Comparison of ENCODE assay signal across 10 mouse cellular contexts in genomic region chr15:79262375-79262774, GRCm38 (mm10). TPM values are rescaled to one million over a fixed set of nuclear protein-coding genes. Genes with fewer than 3 reads are reported as not detected.
DNase-seq lines count a peak whose midpoint lies in the region; ATAC-seq and TF ChIP-seq lines count a peak whose summit lies in the region.
"Had no signal": no experiment of that assay in that cellular context is flagged by ENCODE, and none has a peak within 500 bp of the region (broad histone marks: within the 10 kb centered on the region; RNA-seq: fewer than 3 reads in every experiment).

No protein-coding gene starts in this region.

- no peak overlapping the region for H3K9ac ChIP-seq in liver, adult 2 months (ENCODE audit: low read depth, low read length)
- H3K9ac ChIP-seq in liver, embryonic 12.5 days = no peak overlapping the region
- H3K9ac ChIP-seq in embryonic facial prominence, embryonic 14.5 days (ENCODE audit: low read depth, low read length) = no peak overlapping the region
- H3K9ac ChIP-seq in kidney, embryonic 15.5 days = no peak overlapping the region
- H3K9ac ChIP-seq in neural tube, embryonic 12.5 days = no peak overlapping the region

- ATAC-seq in liver, embryonic 12.5 days = no peak
- ATAC-seq in embryonic facial prominence, embryonic 14.5 days (ENCODE audit: low read depth) = no peak
- ATAC-seq in kidney, embryonic 15.5 days (replicated peaks; ENCODE audit: low FRiP score) = no peak
- ATAC-seq in neural tube, embryonic 12.5 days (ENCODE audit: low FRiP score, low read depth) = no peak
- no peak for ATAC-seq in inflammation-experienced regulatory T-cells, adult 6 months

- H3K9me3 ChIP-seq in liver, embryonic 12.5 days (replicated peaks) = peaks cover 3% of the 10 kb centered on the region; the same call in 1 of the 2 replicates
- H3K9me3 ChIP-seq in embryonic facial prominence, embryonic 14.5 days (ENCODE audit: control insufficient read depth, low read length) = no peaks in the 10 kb centered on the region
- no peaks in the 10 kb centered on the region for H3K9me3 ChIP-seq in kidney, embryonic 15.5 days (replicated peaks)
- no peaks in the 10 kb centered on the region for H3K9me3 ChIP-seq in neural tube, embryonic 12.5 days

- H3K4me3 ChIP-seq in liver, adult 2 months (ENCODE audit: insufficient read depth, low read depth, low read length) = no peak overlapping the region
- H3K4me3 ChIP-seq in liver, embryonic 12.5 days = no peak overlapping the region
- peak overlapping the region; percentile 68; the same call in 1 of the 2 replicates for H3K4me3 ChIP-seq in embryonic facial prominence, embryonic 14.5 days (ENCODE audit: low read depth, low read length)
- H3K4me3 ChIP-seq in kidney, embryonic 15.5 days (replicated peaks) = peak overlapping the region; percentile 64; the same call in 1 of the 2 replicates
- no peak overlapping the region for H3K4me3 ChIP-seq in neural tube, embryonic 12.5 days

- no peaks in the 10 kb centered on the region for H3K4me1 ChIP-seq in liver, adult 2 months (ENCODE audit: control insufficient read depth, insufficient read depth, low read length)
- H3K4me1 ChIP-seq in liver, embryonic 12.5 days = peaks cover 14% of the 10 kb centered on the region
- 0 out of 2 replicates have a peak, but pooled peaks cover 7% of the 10 kb centered on the region for H3K4me1 ChIP-seq in embryonic facial prominence, embryonic 14.5 days (ENCODE audit: control insufficient read depth, insufficient read depth, low read length)
- H3K4me1 ChIP-seq in kidney, embryonic 15.5 days = peaks cover 37% of the 10 kb centered on the region
- H3K4me1 ChIP-seq in neural tube, embryonic 12.5 days = peaks cover 18% of the 10 kb centered on the region

- TF ChIP-seq POLR2A in liver, adult 2 months (IDR thresholded peaks at IDR 0.05; ENCODE audit: extremely low read depth, insufficient read depth, low read length) = no peak

- no peaks in the 10 kb centered on the region for H3K36me3 ChIP-seq in liver, adult 2 months (ENCODE audit: control insufficient read depth, insufficient read depth, low read length)
- H3K36me3 ChIP-seq in liver, embryonic 12.5 days = no peaks in the 10 kb centered on the region
- no peaks in the 10 kb centered on the region for H3K36me3 ChIP-seq in embryonic facial prominence, embryonic 14.5 days (ENCODE audit: control insufficient read depth, insufficient read depth, low read length)
- no peaks in the 10 kb centered on the region for H3K36me3 ChIP-seq in kidney, embryonic 15.5 days
- H3K36me3 ChIP-seq in neural tube, embryonic 12.5 days = no peaks in the 10 kb centered on the region

- WGBS in liver, adult 2 months = 56% methylated on average over 13 of the region's 13 CpGs
- WGBS in liver, embryonic 12.5 days (ENCODE audit: insufficient replicate concordance) = 19% methylated on average over 13 of the region's 13 CpGs
- WGBS in embryonic facial prominence, embryonic 14.5 days = 20% methylated on average over 13 of the region's 13 CpGs
- 17% methylated on average over 13 of the region's 13 CpGs for WGBS in kidney, embryonic 15.5 days
- WGBS in neural tube, embryonic 12.5 days = 24% methylated on average over 13 of the region's 13 CpGs

- H3K4me2 ChIP-seq in liver, embryonic 12.5 days = no peak overlapping the region
- H3K4me2 ChIP-seq in embryonic facial prominence, embryonic 14.5 days (ENCODE audit: low read depth, low read length) = peak overlapping the region; percentile 100
- H3K4me2 ChIP-seq in kidney, embryonic 15.5 days = peak overlapping the region; percentile 100
- H3K4me2 ChIP-seq in neural tube, embryonic 12.5 days (replicated peaks) = peak overlapping the region; percentile 100

- TF ChIP-seq CTCF in liver, adult 2 months (IDR thresholded peaks at IDR 0.05; ENCODE audit: low read depth, low read length) = peak; percentile 14; the same call in 1 of the 2 replicates

- H3K27ac ChIP-seq in liver, adult 2 months (replicated peaks; ENCODE audit: insufficient read depth, low read depth, low read length) = no peak overlapping the region
- no peak overlapping the region for H3K27ac ChIP-seq in liver, embryonic 12.5 days
- H3K27ac ChIP-seq in embryonic facial prominence, embryonic 14.5 days (replicated peaks; ENCODE audit: low read depth, low read length) = no peak overlapping the region
- H3K27ac ChIP-seq in kidney, embryonic 15.5 days = no peak overlapping the region
- H3K27ac ChIP-seq in neural tube, embryonic 12.5 days = no peak overlapping the region
- H3K27ac ChIP-seq: macrophage had no signal

- no peaks in the 10 kb centered on the region for H3K79me2 ChIP-seq in liver, adult 2 months (ENCODE audit: control insufficient read depth, insufficient read depth, low read length)

- DNase-seq in liver, adult 2 months (ENCODE audit: extremely low read depth, low read depth, low spot score) = no peak
- peak; percentile 45 for DNase-seq in embryonic facial prominence, embryonic 14.5 days (ENCODE audit: low spot score)
- no peak for DNase-seq in spleen, adult 12 weeks (ENCODE audit: low spot score)
- DNase-seq in layer of hippocampus, postnatal 14 days (ENCODE audit: low spot score in 2 of 2) = no peak

- peaks cover 18% of the 10 kb centered on the region for H3K27me3 ChIP-seq in liver, adult 2 months (ENCODE audit: control insufficient read depth, insufficient read depth, low read length)
- peaks cover 95% of the 10 kb centered on the region for H3K27me3 ChIP-seq in liver, embryonic 12.5 days (replicated peaks)
- peaks cover 23% of the 10 kb centered on the region for H3K27me3 ChIP-seq in embryonic facial prominence, embryonic 14.5 days (replicated peaks; ENCODE audit: control insufficient read depth, insufficient read depth, low read length)
- H3K27me3 ChIP-seq in kidney, embryonic 15.5 days = peaks cover 62% of the 10 kb centered on the region
- H3K27me3 ChIP-seq in neural tube, embryonic 12.5 days (replicated peaks) = peaks cover 57% of the 10 kb centered on the region

RNA-seq across cellular contexts. Expression of gene Slc16a8, which starts 7.8 kb away (rescaled TPM):
- not detected in 2 replicates for total RNA-seq in liver, adult 2 months (2014; rRNA removed)
- not detected in 2 replicates for polyA plus RNA-seq in liver, adult 2 months (2012; rRNA removed)
- polyA plus RNA-seq in liver, embryonic 12.5 days (2016; fragmentation: Nextera tagmentation; extraction: Ambion mirVana) = not detected in 2 replicates
- 0.28 and 0.29 TPM in 2 replicates for polyA plus RNA-seq in embryonic facial prominence, embryonic 14.5 days (2014; fragmentation: Nextera tagmentation; extraction: Ambion mirVana)
- 0.12 and 0.26 TPM in 2 replicates for polyA plus RNA-seq in kidney, embryonic 15.5 days (2015; fragmentation: Nextera tagmentation; extraction: Ambion mirVana)
- polyA plus RNA-seq in neural tube, embryonic 12.5 days (2016; fragmentation: Nextera tagmentation; extraction: Ambion mirVana) = 0.14 and 0.27 TPM in 2 replicates
- polyA plus RNA-seq in inflammation-experienced regulatory T-cells, adult 6 months (2017; shearing (Covaris generic)) = not detected
- total RNA-seq in layer of hippocampus, postnatal 14 days (2021) = 1 to 10 TPM in 1 of 2 experiments, under 1 TPM in 1; 0.21 to 1.0 TPM
- total RNA-seq: adrenal gland, adult 18-20 months had no signal
- polyA plus RNA-seq: macrophage had no signal

RNA-seq across cellular contexts. Expression of gene Baiap2l2, which starts 23.0 kb away (rescaled TPM):
- total RNA-seq in liver, adult 2 months (2014; rRNA removed) = 0.20 TPM in 1 of 2 replicates, not detected in the other
- polyA plus RNA-seq in liver, adult 2 months (2012; rRNA removed) = 0.31 and 0.51 TPM in 2 replicates
- polyA plus RNA-seq in liver, embryonic 12.5 days (2016; fragmentation: Nextera tagmentation; extraction: Ambion mirVana) = 1.2 and 1.4 TPM in 2 replicates
- polyA plus RNA-seq in embryonic facial prominence, embryonic 14.5 days (2014; fragmentation: Nextera tagmentation; extraction: Ambion mirVana) = 5.6 and 6.9 TPM in 2 replicates
- 13.4 and 14.3 TPM in 2 replicates for polyA plus RNA-seq in kidney, embryonic 15.5 days (2015; fragmentation: Nextera tagmentation; extraction: Ambion mirVana)
- polyA plus RNA-seq in neural tube, embryonic 12.5 days (2016; fragmentation: Nextera tagmentation; extraction: Ambion mirVana) = 2.6 and 2.7 TPM in 2 replicates
- polyA plus RNA-seq in inflammation-experienced regulatory T-cells, adult 6 months (2017; shearing (Covaris generic)) = 1 to 10 TPM in 1 of 3 experiments, under 1 TPM in 1, not detected in 1; 0.21 to 1.6 TPM
- 1 to 10 TPM; 2.7 to 4.0 TPM for total RNA-seq in layer of hippocampus, postnatal 14 days (2021)
- polyA plus RNA-seq: macrophage had no signal

RNA-seq across cellular contexts. Expression of gene Gm49486, which starts 33.2 kb away (rescaled TPM):
- total RNA-seq in liver, adult 2 months (2014; rRNA removed) = not detected in 2 replicates
- polyA plus RNA-seq in liver, adult 2 months (2012; rRNA removed) = not detected in 2 replicates
- 0.07 TPM in 1 of 2 replicates, not detected in the other for polyA plus RNA-seq in liver, embryonic 12.5 days (2016; fragmentation: Nextera tagmentation; extraction: Ambion mirVana)
- 1.1 TPM in 2 replicates for polyA plus RNA-seq in embryonic facial prominence, embryonic 14.5 days (2014; fragmentation: Nextera tagmentation; extraction: Ambion mirVana)
- polyA plus RNA-seq in kidney, embryonic 15.5 days (2015; fragmentation: Nextera tagmentation; extraction: Ambion mirVana) = 0.67 and 0.74 TPM in 2 replicates
- 1.3 and 1.5 TPM in 2 replicates for polyA plus RNA-seq in neural tube, embryonic 12.5 days (2016; fragmentation: Nextera tagmentation; extraction: Ambion mirVana)
- not detected for polyA plus RNA-seq in inflammation-experienced regulatory T-cells, adult 6 months (2017; shearing (Covaris generic))
- total RNA-seq in layer of hippocampus, postnatal 14 days (2021) = 1 to 10 TPM; 1.3 to 1.7 TPM
- polyA plus RNA-seq: macrophage had no signal

RNA-seq across cellular contexts. Expression of gene Pick1, which starts 33.4 kb away (rescaled TPM):
- total RNA-seq in liver, adult 2 months (2014; rRNA removed) = 12.4 and 12.8 TPM in 2 replicates
- polyA plus RNA-seq in liver, adult 2 months (2012; rRNA removed) = 15.4 and 18.5 TPM in 2 replicates
- 16.1 and 17.1 TPM in 2 replicates for polyA plus RNA-seq in liver, embryonic 12.5 days (2016; fragmentation: Nextera tagmentation; extraction: Ambion mirVana)
- 18.1 and 21.3 TPM in 2 replicates for polyA plus RNA-seq in embryonic facial prominence, embryonic 14.5 days (2014; fragmentation: Nextera tagmentation; extraction: Ambion mirVana)
- 45.5 and 49.8 TPM in 2 replicates for polyA plus RNA-seq in kidney, embryonic 15.5 days (2015; fragmentation: Nextera tagmentation; extraction: Ambion mirVana)
- polyA plus RNA-seq in neural tube, embryonic 12.5 days (2016; fragmentation: Nextera tagmentation; extraction: Ambion mirVana) = 72.6 and 78.2 TPM in 2 replicates
- 1 to 10 TPM; 6.6 to 8.4 (median 8.3) TPM for polyA plus RNA-seq in inflammation-experienced regulatory T-cells, adult 6 months (2017; shearing (Covaris generic))
- total RNA-seq in layer of hippocampus, postnatal 14 days (2021) = 10 to 100 TPM; 47.6 to 47.8 TPM

Comparison
In these comparisons a context has a peak if more than half of its experiments do, and no peak if none do; other contexts are left out.
1. H3K4me3 ChIP-seq: peak in embryonic facial prominence, embryonic 14.5 days (single experiment) and kidney, embryonic 15.5 days (single experiment); none in liver, adult 2 months (single experiment), liver, embryonic 12.5 days (single experiment) and neural tube, embryonic 12.5 days (single experiment).